Mouse (Mus musculus) frontal cortex, adult 2 months (tissue): Measurements from ENCODE around the gene Rps6ka5. TPM values are rescaled to one million over a fixed set of nuclear protein-coding genes. Genes with fewer than 3 reads are reported as not detected.

Experiments
- DNase-seq, 2 experiments: peaks; one replicate each; pipeline ENCODE4 v3.0.0; 2022; ENCODE audit warnings: low spot score in 1 of 2; ENCODE audit errors: extremely low spot score in 1 of 2
- polyA plus RNA-seq: library from polyadenylated mRNA; depleted of rRNA; stranded (reverse); fragments of >200 nt; gene quantifications from 2 replicates; pipeline ENCODE4 v1.2.3, GENCODE M21; 2012

Rps6ka5 gene
- polyA plus RNA-seq, 1 experiment = 13.8 TPM

DNA sequence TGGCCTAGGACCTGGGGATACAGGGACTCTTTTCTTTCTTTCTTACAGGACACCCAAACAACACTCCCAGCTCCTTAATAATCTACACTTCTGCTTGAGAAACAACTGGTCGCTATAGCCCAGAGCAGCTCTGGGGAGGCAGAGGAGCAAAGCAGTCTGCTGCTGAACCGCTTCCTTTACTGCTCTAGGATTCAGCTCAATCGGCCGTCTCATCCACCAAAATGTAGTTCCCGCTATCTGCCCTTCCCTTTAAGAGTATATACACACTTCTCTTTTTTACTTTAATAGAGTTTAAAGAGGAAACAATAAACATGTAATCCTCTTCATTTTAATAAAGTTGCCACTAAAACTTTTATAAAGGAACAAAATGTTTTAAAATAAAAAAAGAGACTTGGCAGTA, 117.0 kb downstream of the Rps6ka5 start:
- DNase-seq = no peak

DNA sequence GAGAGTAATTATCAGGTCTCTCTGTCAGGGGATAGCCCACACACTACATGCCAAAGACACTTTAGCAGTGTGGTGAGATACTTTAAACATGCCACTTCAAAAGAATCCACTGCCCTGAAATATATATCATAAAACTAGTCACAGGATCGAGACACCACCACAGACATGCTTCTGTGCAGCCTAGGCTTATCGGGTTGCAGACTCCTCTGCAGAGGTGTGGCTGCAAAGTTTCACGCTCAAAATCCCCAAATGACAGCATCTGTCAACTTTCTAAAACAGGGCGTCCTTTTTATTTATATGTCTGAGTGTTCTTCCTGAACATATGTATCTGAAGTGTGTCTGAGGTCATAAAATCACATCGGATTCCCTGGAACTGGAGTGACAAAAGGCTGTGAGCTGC, 117.7 kb downstream of the Rps6ka5 start:
- no peak for DNase-seq

DNA sequence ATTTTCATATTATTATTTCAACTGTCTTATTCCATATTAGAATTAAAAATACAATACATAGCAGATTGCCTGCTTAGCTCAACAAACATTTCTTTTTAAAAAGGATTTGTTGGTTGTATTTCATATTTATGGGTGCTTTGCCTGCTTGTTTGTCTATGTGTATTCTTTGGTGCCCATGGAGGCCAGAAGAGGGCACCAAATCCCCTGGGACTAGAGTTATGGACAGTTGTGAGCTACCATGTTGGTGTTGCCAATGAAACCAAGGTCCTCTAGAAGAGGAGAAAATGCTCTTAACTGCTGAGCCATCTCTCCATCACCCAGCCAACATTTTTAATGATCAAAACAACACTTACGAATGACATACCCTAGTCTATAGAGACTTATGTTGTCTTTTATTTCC, 120.0 kb downstream of the Rps6ka5 start:
- peak in 1 of 2 experiments; percentile 23 for DNase-seq

DNA sequence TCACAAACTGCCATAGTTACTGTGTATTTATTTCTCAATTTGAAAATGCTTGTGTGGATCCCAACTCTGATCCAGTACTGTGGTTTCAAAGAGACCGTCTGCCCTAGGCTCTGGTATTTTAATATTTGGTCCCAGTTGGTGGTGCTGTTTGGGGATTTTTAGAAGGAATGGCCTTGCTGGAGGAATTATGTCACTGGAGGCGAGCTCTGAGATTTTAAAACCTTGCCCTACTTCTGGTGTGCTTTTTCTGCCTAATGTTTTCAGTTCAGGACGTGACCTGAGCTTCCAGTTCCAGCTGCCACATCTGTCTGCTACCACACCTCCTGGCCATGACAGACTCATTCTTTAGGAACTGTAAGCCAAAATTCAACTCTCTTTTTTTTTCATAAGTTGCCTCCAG, 121.2 kb downstream of the Rps6ka5 start:
- no peak for DNase-seq

DNA sequence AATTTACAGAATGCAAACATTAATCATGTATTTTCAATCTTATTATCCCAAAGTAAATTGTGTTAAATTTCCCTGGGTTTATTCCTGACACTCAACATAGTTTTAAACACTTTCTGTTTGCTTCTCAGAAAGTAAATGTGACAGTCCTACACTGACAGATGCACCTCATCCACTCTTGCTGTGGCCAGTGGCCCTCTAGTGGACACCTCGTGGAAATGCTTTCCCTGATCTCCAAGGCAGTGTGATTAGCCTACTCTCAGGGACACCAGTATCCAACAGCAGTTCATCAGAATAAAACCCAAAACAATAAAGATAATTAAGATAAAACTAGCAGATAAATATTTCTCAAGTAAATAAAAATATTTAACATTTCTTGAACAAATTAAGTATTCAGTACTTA, 122.2 kb downstream of the Rps6ka5 start:
- DNase-seq = peak in 1 of 2 experiments; percentile 55

DNA sequence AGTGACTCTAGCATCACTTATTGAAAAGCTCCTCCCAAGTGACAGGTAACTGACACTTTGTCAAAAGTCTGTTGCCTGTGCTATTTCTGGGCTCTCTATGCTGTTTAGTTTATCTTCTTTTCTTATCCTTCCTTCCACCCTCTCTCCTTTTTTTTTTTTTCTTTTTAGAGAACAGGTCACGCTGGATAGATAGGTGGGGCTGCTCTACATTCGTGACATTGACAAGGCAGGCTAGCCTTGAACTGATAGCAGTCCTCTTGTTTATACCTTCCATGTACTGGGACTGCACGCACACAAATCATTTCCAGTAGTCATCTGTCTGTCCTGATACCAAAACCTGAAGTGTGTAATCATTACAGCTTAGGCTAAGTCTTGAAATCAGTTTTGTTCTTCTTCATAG, 132.1 kb downstream of the Rps6ka5 start:
- DNase-seq = no peak

DNA sequence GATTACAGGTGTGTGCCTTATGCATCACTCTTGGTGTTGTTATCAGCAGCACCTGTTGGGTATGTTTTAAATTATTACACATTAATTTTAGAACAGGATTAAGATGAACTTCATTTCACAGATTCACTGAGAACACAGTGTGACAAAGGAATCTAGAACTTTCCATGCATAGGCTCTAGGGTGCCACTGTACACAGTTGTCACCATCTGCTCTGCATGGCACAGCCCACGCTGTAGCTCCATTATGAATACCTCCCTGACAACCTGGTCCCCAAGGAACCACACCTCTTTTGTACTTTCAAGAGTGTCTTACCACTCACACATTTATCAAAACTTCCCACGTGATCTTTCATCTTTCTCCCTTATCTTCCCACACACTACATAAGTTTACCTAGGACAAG, 140.2 kb downstream of the Rps6ka5 start:
- DNase-seq = peak; percentile 41 to 42

DNA sequence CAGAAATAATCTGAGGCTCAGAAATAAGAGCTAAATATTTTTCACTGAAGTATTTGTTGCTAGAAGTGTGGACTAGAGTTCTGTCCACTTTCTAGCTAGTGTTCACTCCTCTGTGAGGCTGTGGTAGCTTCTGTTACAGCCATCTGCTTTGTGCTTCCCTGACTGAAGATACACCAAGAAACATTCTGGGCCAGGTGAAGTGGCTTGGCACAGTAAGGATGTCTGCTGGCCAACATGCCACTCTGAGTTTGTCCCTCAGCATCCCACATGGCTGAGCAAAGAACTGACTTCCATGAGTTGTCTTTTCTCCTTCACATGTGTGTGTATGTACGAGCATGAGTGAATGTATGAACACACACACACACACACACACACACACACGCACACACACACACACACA, 147.6 kb downstream of the Rps6ka5 start:
- no peak for DNase-seq

DNA sequence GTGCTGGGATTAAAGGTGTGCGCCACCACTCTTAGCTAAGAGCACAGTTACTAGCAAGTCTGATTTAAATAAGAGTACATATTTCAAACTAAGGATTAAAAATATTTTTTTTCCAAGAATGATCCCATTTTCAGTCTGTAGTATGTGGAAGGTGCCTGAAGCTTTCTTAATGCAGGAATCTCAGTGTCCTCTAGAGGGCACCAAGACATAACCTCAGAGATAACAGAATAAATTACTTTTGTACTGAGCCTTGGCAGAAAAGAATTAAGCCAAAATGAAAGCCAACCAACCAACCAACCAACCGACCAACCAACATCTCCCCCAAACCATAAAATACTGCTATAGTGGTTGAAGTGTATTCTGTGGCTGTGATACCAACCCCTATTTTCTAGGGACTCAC, 148.5 kb downstream of the Rps6ka5 start:
- peak in 1 of 2 experiments; percentile 86 for DNase-seq

DNA sequence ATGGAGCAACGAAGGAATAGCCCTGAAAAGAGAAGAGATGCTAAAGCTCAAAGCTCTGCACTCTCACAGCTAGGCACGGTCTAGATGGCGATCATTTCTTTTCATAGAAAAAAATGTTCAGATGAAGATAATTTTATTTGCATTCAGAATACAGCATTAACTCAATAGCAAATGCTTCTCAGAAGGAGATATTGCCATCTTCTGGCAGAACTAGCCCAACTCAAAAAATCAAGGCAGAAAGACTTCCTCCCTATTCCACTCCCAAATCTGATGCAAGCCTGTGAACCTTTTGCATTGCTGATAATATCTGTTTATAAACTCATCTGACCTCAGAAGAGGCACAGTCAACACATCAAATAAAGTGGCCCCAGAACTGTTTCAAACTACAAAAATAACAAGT, 151.0 kb downstream of the Rps6ka5 start:
- DNase-seq = peak in 1 of 2 experiments; percentile 63

DNA sequence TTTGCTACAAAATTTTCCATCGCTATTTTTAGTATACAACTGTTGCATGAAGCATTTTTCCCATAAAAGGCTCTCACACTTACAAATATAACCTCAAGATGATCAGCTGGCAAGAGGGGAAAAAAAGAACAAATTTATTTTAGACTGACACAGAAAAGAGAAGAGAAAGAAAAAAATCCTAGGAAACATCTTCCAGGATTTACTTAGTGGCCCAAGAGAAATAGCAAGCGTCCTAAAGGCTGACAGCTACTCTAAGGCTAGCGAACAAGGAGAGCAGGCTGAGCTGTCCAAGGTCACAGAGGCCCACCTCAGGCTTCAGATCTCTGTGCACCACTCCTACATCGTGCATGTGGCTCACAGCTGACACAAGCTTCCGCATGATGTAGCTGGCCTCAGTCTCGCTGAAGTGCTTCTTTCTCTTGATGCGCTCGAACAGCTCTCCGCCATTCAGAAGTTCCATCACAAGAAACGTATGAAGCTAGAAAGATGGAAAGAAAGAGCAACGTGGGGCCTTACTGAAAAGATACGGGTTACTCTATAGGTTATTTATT, 156.2 kb downstream of the Rps6ka5 start:
- DNase-seq = peak in 1 of 2 experiments; percentile 32

DNA sequence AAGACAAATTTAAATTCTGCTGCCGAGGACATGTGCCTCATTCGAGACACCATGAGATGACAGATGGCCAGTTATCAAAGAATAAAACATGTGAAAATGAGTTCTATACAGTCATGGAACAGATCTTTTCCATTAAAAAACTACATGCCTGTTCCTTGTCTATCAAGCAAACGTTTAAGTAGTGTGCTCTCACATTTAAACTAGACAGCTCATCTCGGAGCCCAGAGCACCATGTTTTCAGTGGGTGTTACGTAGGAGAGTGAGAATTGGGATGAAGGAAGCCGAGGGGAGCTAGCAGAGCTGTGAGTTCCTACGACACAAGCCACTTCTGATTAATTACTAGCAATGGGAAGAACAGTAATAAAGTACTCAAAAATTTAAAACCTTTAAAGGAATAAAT, 158.0 kb downstream of the Rps6ka5 start:
- peak; percentile 75 to 83 for DNase-seq

DNA sequence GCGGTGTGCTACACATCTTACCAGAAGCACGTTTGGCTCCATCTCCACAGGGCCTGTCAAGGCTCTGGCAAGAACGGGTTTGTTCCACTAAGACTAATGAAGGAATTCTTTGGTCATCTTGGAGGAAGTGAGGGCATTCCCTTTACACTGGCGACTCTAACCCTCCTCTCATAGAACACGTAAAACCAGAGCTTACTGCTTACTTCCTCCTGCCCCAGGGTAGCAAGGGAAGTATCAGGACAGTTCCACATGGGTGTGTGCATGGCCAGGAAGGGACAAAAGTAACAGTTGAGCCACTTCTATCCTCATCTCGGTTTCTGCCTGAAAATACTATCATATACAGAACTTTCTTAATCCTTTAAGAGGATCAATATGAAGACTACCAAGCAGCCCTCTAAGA, 158.7 kb downstream of the Rps6ka5 start:
- no peak for DNase-seq

DNA sequence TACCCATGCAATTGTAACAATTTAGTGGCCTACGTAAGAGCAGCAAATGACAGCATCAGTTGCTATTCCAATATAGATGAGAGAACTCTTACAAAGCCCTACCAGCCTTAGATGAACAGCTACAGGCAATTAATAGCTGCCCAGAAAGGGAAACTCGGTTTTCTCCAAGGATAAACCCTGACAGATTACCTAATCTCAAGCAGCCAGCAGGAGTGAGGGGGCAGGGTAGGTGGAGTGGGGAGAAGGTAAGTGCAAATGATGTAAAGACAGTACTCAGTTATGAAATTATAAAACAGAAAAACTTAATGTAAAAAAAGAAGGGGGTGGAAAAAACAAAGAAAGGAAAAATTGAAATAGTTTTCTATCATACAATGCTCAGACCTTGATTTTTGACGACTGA, 159.2 kb downstream of the Rps6ka5 start:
- peak in 1 of 2 experiments; percentile 31 for DNase-seq

DNA sequence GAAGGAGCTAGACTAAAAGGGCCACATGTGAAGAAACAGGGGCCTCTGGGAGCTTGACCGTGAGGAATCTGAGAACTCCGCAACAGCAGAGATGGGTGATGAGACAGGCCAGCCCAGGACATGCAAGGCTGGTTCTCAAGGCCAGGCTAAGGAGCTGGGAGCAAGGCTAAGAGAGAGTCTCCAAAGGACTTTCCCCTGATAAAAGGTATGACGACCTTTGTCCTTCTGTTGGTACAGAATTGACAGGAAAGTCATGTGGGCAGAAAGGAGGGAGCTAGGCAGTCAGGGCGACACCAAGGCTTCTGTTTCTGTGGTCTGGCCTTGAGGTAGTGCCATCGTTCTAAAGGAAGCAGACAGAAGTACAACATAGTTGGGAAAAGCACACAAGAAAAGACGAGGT, 173.1 kb downstream of the Rps6ka5 start:
- no peak for DNase-seq

DNA sequence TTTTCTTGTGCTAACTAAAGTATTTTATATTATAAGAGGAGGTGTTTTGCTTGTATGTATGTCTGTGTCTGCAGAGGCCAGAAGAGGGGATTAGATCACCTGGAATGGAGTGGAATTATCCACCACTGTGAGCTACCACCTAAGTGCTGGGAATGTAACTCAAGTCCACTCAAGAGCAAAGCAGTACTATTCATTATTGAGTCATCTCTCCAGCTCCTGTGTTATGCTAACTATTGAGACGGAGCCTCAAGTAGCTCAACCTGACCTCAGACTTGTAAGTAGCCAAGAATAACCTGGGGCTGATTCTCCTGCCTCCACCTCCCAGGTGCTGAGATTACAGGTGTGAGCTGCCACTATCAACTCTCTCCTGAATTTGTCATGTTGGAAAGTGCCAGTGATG, 174.8 kb downstream of the Rps6ka5 start:
- DNase-seq = no peak

DNA sequence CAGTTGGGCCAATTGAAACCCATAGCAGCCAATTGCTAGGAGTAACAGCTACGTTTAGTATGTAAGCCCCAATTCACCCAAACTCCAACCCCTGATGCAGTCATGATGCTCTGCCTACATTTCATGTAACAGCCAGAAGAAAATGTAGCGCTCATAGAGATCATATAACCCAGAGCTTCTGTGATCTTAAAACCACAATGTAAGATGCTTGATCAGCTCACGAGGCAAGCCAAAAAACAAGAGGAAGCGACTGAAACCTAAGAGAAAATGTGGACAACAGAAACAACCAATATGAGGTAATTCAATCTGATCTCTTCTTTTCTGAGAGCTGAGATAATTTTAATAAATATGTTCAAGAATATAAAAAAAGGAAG, 182.6 kb downstream of the Rps6ka5 start:
- no peak for DNase-seq

DNA sequence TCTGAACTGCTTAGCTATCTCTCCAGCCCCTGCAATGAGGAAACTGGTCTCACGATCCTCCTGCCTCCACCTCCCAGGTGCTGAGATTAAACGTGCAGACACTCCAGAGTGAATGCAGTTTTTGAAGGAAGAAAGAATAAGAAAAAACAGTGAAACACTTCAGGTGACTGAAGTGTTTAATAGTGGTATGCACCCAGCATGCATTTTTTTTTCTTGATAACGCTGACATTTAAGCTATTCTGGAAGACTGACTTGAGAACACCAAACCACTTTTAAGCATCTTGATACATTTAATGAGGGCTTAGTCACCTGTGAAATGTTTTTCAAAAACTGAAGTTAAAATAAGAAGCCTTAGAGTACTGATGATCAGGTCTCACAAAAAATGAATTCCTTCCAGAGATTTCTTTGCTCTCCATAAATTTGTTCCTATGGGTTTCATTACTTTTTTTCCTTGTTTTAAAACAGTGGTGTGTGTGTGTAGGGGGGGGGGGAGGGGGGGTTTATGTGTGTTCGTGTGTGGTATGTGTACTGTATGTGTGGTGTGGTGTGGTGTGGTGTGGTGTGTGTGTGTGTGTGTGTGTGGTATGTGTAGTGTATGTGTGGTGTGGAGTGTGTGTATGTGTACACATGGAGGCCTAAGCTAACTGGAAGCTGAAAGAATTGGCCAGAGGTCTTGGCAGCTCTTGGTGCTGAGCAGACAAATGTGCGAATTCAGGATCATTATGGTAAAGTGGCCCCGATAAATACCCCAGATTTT, 183.2 kb downstream of the Rps6ka5 start:
- DNase-seq = no peak

DNA sequence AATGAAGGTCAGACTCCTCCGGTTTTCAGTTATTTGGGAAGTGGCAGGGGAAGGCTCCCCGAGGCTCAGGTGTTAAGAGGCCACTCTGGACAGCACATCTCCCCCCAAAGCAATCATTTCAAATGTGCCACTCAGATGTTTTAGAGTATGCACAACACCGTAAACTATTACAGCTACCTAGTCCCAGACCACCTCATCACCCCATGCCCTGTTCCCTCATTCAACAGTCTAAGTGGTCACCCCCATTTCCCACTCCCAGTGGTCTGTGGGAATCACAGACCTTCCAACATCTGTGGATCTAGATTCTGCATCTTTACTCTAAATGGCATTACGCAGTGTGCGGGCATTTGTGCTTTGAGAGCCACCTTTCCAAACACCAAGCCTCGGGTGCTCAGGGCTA, 184.3 kb downstream of the Rps6ka5 start:
- DNase-seq = no peak

DNA sequence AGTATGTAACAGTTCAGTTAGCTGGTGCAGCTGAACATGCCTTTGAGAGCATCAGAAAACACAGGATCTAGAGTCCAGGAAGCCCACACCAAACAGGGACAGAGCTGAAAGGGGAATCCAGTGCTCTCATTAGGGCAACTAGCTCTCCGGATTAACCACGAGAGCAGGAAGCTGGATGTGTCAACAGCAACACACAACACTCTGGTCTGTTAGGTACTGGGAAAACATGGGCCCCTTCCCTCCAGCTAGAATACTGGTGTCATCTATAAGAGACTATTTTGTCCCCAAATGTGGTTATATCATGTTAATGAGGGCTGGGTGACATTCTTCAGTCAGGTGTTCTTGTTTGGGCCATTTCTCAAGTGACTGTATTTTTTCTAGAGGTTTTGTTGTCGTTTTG, 184.7 kb downstream of the Rps6ka5 start:
- no peak for DNase-seq

DNA sequence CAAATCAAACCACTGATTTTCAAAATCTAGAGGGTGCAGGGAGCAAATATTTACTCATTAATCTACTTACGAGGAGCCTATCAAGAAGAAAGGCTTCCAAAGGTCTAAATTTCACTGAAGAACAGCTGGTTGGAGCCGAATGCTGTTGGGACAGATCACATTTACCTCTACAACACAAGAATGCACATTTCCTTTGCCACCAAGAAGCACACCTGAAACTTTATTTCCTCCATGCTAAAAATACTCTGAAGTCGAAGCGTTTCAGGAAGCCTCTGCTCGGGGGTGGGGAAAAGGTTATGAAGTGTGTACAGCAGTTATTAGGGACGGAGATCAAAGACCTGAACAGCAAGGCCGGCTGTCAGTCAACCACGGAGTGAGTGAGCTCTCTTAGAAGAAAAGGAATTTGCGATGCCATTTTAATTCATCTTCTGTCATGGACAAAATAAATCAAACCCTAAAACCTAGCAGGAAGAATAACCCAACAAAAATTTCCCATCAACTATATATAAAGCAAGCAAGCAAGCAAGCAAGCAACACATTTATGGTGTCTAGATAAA, 187.5 kb downstream of the Rps6ka5 start:
- DNase-seq = no peak

DNA sequence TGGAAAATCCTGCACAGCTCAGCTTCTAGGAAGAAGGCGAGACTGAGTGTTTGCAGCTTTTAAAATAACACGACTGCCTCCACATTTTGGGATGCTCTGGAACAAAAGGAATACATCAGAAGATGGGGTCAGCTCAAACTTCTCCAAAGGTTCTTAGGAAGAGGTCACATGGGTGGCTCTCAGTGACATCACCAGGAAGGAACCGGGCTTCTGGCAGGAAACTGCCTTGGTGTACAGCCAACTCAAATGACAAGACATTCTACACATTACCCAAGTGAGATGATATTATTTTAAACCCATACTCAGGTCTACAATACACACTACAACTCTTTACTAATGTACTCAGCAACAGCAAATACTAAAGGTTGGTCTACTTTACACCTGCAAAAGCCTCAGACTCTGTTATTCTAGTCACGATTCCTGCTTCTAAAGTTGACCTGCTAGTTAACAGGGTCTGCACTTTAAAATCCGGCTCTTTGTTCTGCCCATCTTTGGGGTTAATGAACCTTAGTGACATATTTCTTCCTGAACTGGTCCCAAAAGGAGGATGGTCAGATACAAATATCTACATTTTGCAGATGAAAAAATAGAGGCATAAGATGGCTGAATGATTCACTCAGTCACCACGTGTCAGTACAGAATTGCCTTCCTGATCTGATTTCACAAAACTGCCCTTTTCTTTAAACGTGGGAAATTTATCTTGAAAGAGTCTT, 188.2 kb downstream of the Rps6ka5 start:
- no peak for DNase-seq
